Mouse (Mus musculus): ENCODE results near the gene Sycp2.
"Not testable (repeated sequence)": the region's sequence is repeated elsewhere in the genome, so short reads cannot be mapped to it uniquely, and the experiment has no call there.

Gene Sycp2

DNA sequence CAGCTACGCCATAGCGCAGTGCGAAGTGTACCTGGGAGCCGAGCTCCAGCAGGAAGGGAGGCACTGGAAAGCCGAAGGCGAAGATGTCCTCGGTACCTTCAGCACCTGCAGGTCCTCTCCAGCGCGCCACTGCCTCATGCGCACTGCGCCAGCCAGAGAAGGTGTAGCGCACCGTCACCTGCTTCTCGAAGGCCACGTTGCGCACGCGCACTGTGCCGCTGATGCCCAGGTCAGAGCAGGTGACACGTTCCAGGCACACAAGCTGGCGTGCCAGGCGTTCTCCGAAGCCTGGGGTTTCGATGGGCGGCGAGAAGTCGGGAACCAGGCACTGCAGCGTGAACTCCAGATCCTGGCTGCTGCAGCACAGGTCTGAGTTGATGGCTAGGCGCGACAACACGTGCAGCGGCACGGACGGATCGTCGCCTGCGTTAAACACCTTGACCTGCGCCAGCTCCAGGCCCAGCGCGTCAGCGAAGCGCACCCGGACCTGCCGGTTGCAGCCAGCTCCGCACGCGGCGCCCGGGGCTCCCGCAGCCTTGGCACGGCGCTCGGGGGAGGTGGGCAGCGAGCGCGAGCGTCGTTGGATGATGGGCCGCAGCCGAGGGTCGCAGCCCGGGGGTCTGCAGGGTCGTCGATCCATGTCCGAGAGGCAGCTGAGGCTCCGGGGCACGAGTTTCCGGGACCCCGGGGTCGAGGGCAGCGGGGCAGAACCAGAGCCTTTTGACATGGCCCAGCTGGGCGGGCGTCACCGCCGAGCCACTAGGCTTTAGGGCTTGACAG, 6.2 kb upstream of the Sycp2 start:
- peak in 1 of 2 experiments; percentile 28 for DNase-seq (ENCODE audit: low spot score in 2 of 2)

DNA sequence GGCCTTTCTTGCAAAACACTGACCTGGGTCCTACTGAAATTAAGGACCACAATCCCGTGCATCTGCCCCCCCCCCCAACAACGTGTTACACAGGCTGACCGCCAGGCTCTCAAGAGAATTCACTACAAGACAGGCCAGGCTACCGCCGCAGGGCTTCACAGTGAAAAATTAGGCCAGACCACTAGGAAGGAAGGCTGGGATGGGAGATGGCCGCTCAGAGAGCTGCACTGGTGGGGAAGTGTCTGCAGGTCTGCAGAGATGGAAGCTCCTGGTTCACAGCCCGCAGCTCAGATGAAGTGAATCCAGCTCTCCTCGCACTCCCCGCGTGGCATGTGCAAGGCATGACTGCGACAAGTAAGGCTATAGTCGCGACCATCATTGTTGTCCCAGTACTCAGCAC, 5.6 kb upstream of the Sycp2 start:
- no peak for DNase-seq (ENCODE audit: low spot score in 2 of 2)

DNA sequence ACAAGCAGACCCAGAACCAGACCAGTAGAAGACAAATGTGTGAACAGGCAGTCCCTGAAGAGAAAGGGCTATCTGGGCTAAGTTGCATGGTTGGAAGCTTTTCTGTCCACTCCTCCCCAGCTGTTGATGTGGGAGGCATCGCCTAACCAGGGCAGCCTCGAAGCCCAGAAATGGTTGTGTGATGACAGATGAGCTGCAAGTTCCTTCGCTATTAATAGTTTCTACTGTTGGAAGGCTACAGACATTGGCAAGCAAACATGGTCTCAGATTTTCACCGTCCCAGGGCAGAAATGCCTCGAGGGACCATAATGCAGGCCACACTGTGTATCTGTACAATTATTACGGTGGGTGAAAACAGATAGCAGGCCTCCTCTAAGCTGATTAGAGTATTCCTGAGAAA, 5.1 kb upstream of the Sycp2 start:
- DNase-seq (ENCODE audit: low spot score in 2 of 2), result no peak

DNA sequence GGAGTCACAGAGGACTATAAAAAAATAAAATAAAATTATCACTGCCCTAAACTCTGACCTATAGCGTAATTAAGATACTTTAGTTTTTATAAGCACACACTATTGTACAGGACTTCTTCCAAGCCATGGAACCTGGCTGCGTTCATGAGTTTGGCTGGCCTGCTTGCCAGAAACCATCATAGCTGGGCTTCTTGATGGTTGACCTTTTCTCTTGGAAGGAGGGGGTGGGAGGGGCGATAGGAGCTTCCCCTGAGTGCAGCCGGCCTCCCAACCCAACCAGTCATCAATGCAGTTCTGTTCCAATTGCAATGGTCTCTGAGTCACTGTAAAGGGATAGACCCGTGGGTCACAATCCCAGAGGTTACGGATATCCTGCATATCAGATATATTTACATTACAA, 2.8 kb upstream of the Sycp2 start:
- no peak for DNase-seq (ENCODE audit: low spot score in 2 of 2)

DNA sequence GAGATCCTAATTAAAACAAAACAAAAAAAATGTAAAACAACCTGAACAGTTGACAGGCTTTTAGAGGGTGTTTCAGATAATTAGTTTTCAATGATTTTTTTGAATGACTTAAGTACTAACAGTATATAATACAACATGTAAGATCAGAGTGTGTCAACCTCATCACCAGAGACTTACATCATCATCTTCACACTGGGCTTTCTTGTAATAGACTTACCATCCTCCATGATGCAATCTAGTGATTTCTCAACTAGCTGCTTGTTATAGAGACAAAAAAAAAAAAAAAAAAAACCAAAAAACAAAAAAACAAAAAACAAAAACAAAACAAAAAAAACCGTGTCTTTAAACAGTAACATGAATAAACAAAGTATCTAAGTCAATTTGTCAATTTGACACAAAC, 1.5 kb upstream of the Sycp2 start:
- no peak for DNase-seq (ENCODE audit: low spot score in 2 of 2)

DNA sequence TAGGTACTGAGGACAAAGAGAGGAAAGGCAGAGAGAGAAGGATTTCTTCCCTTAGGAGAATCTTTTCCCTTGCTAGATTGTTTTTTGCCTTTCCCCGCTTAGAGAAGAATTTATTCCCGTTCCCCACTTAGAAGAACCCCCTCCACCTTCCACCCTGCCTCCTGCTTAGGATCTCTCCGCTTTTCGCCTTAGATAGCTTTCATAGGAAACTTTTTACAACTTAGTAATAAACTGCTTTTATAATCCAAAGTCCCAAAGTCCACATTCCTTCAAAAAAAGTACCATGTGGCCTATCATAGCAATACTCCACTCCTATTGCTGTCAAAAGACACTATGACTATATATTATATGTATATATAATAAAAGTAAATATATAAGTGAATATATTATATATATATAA, 64.9 kb downstream of the Sycp2 start:
- DNase-seq (ENCODE audit: low spot score in 2 of 2), result no peak

DNA sequence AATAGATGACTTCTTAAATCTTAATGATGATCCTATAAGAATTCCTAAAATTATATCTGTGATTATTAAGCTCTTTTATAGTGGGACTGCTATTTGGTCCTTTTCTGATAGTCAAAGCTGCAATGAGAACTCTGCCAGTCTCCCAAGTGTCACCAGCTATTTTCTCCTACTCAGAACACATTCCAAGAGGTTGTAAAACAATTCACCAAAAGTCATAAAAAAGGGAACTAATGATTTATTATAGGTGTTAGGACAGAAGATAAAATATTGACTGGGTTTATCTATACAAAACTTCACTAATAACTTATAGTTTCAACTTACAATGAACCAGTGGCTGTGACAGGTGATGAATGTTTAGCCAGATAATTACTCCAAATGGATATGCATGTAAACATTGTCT, 65.4 kb downstream of the Sycp2 start:
- not testable (repeated sequence) for DNase-seq (ENCODE audit: low spot score in 2 of 2)

DNA sequence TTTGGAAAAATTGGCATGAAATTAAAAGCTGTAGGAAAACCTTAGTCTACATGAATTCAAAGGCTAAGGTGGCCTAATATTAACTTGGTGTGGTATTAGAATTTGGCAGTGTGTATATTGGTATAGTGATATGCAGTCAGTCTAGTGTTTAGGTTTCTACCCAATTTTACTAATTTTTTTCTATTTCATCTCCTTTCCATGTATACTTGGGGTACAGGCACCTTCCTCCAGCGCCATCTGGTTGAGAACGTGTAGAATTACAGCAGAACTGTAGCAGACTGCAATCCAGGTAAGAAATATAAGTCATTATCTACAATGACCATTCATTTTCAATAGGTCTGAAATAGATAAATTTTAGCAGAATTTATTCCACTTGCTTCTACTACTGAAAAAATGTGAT, 68.4 kb downstream of the Sycp2 start:
- DNase-seq (ENCODE audit: low spot score in 2 of 2), result no peak

DNA sequence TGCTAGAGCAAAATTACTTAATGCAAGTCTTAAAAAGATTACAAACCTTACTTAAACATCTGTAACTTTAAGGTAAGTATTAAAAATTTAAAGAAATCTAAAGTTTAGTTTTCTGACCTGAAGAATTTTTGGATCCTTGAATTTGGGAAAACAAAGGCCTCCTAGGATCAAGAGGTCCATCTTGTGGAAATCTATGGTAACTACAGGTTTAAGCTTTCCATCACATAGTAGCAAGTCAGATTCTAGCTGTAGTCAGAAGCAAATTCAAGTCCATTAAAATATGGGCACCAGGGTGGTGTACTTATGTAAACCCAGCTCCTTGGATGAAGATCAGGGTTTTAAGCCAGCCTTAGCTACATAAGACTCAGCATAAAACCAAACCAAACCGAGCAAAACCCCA, 69.6 kb downstream of the Sycp2 start:
- no peak for DNase-seq (ENCODE audit: low spot score in 2 of 2)

DNA sequence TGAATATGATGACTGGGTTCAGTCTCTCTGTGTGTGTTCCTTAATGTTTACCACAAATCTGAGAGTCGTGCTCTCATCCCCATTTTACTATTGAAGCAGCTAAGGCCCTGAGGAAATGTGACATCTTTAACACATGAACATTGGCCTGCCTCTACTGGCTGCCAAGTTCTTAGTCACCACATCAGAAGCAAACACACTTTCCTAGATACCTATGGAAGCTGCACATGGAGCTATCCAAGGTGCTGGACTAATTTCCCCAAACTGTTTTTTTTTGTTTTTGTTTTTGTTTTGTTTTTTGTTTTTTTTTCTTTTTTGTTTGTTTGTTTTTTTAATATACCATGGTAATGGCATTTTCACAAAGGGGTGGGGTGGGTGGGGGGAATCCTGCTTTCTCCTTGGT, 77.5 kb downstream of the Sycp2 start:
- no peak for DNase-seq (ENCODE audit: low spot score in 2 of 2)

DNA sequence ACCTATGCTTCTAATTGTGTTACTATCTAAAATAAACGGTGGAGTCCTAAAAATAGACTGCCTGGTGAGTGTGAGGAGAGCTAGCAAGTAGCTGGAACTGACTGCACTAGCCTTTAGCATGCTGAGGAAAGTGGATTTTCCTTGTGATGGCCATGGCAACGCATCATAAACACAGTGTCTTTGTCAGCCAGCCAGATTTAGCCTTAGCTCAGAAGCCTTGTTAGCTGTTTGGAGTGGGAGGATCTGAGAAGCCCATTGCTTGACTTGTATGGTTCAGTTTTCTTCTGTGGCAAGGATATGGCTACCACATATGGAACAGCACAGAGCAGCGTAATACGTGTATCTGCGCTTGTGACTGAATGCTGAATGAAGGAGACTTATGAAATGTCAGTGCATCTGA, 77.9 kb downstream of the Sycp2 start:
- no peak for DNase-seq (ENCODE audit: low spot score in 2 of 2)

DNA sequence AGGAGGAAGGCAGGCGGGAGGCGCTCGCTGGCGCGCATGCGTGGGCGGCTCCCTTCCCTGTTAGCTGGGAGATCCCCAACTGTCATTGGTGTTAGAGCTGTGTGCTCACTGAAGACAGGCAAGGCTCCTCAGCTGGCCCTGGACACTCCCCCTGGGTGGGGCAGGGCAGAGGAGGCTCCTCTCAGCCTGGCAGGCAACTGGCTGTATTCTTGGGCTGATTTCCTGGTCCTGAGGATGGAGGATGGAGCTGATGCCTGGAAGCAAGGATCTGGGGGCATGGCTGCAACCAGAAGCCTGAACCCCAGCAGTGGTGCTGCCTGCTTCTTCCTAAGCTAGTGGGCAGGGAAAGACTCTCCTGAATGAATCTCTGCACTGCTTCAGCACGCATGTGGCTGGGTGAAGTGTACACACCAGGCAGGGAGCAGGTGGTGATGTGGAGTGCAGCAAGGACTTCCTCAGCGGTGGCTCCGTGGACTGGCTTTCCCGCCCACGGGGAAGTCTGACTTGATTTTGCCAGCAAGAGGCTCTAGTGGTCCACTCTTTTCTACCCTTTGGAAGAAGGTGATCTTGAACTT, 79.9 kb downstream of the Sycp2 start:
- DNase-seq (ENCODE audit: low spot score in 2 of 2), result no peak

DNA sequence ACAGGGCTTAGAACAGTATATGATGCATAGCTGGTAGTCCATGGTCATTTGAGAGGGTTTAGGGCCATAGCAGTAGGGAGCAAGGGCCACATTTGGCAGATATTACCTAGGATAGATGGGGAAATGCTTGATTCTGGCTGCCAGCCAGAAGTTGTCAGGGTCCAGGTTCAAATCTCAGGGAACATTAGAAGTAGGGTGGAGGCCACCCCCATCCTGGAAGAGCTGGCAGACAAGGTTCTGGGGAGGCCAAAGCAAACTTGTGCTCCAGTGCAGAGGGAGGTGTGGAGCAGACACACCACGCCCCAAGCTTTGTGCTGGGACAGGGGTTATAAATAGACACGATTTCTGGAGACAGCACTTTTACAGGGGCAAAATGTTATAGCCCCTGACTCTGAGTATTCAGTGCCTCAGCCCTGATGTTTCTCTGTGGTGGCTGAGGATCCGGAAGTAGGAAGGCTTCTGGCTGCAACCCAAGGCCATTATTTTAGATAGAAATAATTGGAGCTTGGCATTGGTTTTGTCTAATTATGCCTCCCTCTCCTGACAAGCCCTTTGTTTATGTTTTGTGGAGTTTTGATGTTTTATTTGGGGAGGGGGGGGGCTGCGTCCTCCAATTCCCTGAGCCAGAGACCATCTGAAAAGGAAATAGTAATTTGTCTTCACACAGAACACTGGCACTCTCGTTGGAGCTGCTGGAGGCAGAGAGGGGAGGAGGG, 80.6 kb downstream of the Sycp2 start:
- DNase-seq (ENCODE audit: low spot score in 2 of 2), result no peak

DNA sequence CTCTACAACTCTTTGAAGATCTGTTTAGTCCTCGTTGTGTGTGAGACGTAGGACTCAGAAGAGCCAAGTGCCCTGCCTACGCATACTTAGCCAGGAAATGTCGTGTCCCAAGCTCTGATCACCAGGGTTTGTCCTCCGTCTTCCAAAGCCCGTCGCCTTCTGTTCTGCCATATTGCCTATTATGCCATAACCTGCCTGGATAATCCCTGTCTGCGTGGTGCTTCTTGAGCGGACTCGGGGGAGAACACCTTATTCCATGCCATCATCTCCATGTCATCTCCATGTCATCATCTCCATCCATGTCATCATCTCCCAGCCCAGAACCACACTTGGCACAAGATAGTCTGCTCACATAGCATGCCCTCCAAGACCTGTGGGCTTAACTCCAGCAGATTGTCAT, 81.4 kb downstream of the Sycp2 start:
- DNase-seq (ENCODE audit: low spot score in 2 of 2), result no peak

DNA sequence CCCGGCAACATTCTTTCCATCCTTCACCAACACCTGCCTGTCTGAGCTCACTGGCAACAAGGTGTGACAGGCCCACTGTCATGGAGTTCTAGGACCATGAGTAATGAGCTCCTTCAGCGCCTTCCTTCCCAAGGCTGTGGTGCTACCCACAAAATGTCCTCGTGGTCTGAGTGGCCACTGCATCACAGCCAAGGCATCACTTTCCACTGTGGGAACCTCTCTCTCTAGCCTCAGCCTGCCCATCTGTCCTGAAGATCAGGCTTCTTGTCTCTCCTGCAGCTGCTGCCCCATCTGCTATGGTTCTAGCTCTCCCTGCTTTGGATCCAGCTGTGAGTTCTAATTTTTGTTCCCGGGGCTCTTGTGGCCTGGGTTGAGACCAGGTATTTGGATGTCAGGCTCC, 82.7 kb downstream of the Sycp2 start:
- no peak for DNase-seq (ENCODE audit: low spot score in 2 of 2)

DNA sequence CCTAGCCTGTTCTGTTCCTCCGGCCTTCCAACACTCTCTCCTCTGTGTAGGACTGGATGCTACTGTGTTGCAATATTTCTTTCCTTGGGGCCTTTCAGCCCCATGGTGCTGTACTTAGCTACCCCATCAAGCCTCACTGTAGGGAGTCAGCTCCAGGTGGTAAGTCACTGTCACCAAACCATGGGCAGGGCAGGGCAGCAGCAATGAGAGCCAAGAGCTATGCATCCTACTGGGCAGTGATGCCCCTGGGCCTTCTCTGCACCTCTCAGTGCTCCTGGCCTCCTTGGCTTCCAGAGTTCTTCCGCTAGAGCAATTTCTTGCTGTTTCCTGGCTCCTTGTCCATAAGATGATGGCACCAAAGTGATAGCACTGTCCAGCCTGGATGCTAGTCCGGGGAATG, 83.1 kb downstream of the Sycp2 start:
- no peak for DNase-seq (ENCODE audit: low spot score in 2 of 2)

DNA sequence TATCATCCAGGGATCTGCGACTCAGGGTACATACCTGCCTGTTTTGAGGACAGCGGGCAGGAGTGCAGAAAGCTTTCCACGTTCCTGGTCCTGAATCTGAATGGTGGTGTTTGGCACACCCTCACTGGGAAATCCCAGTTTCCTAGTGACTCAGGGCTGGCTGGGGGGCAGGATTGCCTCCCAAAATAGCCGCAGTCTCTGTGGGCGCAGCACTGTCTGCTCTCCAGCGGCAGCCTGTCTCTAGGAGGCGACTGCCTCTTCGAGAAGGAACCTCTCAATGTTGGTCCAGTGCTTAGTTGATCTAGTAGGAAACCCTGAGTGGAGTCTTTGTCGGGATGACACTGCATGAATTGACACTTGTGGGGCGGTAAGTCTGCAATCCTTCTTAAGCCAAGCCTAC, 86.2 kb downstream of the Sycp2 start:
- DNase-seq (ENCODE audit: low spot score in 2 of 2), result no peak

DNA sequence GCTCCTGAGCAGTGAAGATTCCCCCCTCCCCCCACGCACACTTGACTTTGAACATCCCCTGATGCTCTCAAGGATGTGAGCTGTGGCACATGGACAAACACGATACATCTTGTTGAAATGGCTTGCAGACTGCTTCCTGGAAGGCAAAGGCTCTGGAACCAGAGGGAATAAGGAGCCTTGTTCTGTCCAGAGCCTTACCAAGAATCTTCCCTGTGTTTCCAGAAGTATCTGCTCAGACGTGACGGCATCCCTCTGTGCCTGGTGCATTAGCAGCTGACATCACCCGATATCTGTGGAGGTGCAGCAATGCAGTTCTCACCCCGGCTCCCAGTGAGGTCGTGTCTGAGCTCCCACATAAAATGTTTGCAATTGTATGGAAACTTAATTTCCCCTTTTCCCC, 87.7 kb downstream of the Sycp2 start:
- no peak for DNase-seq (ENCODE audit: low spot score in 2 of 2)

DNA sequence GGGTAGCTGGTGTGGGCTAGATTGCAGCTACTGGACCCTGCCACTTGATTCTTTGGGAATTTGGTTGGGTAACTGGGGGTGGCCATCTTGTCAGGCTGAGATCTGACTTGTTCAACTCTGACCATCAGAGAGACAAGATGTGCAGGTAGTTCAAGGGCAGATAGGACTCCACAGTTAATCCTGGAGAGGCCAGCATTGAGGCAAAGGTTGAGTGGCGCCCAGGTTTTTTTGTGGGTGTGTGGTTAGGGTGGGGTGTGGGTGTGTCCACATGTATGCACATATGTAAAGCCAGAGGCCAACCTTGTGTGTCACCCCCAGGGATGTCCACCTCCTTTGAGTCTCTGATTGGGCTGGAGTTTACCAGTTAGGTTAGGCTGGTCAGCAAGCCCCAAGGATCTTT, 91.2 kb downstream of the Sycp2 start:
- no peak for DNase-seq (ENCODE audit: low spot score in 2 of 2)

DNA sequence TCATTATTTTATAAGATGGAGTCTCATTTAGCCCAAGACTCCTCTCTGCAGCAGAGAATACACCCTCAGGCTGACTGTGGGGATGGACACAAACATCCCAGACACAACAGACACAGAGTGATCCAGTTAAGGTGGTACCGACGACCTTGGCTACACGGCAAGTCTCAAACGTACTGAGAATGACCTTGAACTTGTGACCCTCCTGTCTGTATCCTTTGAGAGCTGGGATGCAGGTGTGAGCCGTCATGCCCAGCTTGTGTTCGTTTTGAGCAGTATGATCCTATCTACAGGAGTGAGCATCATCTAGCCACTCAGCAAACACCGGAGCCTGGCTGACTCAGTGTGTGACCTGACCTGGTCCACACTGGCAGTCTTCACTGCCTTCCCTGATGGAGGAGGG, 93.9 kb downstream of the Sycp2 start:
- DNase-seq (ENCODE audit: low spot score in 2 of 2), result no peak

DNA sequence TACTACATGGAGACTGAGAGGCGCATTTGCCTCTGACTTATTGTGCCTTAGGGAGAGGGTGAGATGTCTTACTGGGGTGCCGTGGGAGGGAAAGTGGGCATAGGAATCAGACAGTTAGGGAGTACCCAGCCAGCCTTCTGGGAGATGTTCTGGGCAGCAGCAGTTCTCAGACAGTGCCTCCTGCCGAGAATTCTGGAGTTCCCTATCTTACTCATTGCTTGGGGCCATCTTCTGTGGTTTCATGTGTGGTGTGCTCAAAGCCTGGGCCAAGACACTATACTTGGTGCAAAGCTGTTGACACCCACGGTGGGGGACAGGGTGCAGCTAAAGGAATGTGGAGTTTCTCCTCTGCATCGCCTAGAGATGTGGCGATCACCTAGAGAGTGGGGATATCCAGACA, 102.8 kb downstream of the Sycp2 start:
- no peak for DNase-seq (ENCODE audit: low spot score in 2 of 2)

DNA sequence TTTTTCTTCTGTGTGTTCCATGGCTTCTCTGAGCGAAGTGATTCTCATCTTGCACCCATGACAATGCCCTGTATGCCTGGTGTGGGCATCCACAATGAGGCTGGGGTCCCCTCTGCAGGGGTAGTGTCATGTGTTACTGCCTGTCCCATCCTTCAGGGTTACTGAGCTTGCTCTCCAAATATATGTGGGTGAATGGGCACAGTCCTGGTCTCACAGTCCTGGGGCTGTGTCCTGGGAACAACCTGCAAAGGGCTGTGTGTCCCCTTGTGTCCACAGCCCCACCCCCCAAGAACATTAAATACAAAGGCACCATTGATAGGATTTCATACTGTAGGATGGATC, 103.3 kb downstream of the Sycp2 start:
- no peak for DNase-seq (ENCODE audit: low spot score in 2 of 2)

DNA sequence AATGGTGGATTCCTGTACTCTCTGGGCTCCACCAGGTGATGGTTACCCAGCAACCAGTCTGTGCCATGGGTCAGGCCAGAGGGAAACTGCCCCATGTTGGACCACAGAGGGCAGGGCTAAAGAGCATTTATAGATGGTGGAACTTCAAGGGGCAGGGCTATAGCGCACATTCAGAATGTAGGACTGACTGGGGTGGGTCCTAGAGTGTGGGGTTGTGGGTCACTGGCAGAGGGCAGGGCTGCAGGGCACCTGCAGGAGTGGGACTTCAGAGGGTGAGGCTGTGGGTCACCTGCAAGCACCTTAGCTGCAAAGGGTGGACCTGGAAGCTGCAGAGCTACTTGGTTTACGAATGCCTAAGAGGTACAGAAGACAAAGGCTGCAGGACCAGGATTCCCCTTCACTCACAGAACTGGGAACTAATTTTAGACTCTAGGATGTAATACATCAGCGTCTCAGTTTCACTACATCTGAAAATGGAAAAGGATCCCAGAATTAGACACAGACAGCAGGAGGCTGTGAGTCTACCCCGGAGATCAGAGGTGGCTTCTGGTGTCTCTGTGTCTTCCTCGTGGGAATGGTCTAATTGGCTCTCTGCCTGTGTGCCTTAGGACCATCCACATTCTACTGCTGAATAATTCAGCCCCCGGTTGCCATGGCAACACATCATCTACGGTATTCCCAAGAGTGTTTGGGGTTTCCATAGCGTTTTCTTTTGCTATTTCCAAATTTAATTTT, 103.9 kb downstream of the Sycp2 start:
- DNase-seq (ENCODE audit: low spot score in 2 of 2), result no peak
